In the genomic region with DNA sequence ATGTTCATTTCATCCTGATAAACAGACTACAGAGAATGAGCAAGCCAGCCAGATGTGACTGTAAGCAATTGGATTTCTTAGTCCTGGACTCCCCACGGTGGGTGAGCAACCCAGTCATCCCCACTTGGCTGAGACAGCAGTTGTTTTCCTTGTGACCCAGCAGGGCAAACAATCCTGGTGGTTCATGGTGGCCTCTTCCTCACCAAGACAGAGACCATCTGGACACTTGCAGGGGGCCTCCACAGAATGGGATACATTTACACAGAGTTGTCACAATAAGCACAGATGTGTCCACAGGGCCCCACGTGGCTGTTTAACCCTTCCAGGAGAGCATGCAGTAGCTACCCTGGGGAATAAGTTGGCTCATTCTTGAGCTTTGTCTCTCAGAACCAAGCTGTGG, we compare ENCODE assay signal across 20 mouse cellular contexts.
DNase-seq lines count a peak whose midpoint lies in the region; ATAC-seq and TF ChIP-seq lines count a peak whose summit lies in the region.
"Had no signal": no experiment of that assay in that cellular context is flagged by ENCODE, and none has a peak within 500 bp of the region (broad histone marks: within the 10 kb centered on the region; RNA-seq: fewer than 3 reads in every experiment).

No protein-coding gene starts in this region.

- no peak overlapping the region for H3K9ac ChIP-seq in embryonic facial prominence, embryonic 14.5 days (ENCODE audit: low read depth, low read length)
- no peak overlapping the region for H3K9ac ChIP-seq in kidney, embryonic 14.5 days (ENCODE audit: low read depth, low read length)
- no peak overlapping the region for H3K9ac ChIP-seq in lung, embryonic 15.5 days
- H3K9ac ChIP-seq: heart, embryonic 12.5 days; liver, embryonic 13.5 days had no signal

- ATAC-seq in embryonic facial prominence, embryonic 14.5 days (ENCODE audit: low read depth): no peak
- peak; percentile 85 for ATAC-seq in kidney, embryonic 14.5 days (ENCODE audit: low FRiP score, low TSS enrichment)
- ATAC-seq in lung, embryonic 15.5 days (ENCODE audit: borderline replicate concordance, extremely low read depth, low FRiP score, low TSS enrichment): 0 out of 2 replicates have a peak, but pooled peaks have one; percentile 52
- ATAC-seq: forebrain, embryonic 16.5 days; inflammation-experienced regulatory T-cells, adult 6 months had no signal

- WGBS in embryonic facial prominence, embryonic 14.5 days: 35% methylated on average over 2 of the region's 2 CpGs
- WGBS in embryonic facial prominence, embryonic 10.5 days: 44% methylated on average over 2 of the region's 2 CpGs
- 13% methylated on average over 2 of the region's 2 CpGs for WGBS in kidney, embryonic 14.5 days
- WGBS in lung, embryonic 15.5 days: 23% methylated on average over 2 of the region's 2 CpGs

- peak; percentile 16 for DNase-seq in embryonic facial prominence, embryonic 14.5 days (ENCODE audit: low spot score)
- DNase-seq in embryonic facial prominence, embryonic 10.5 days (ENCODE audit: low spot score): no peak
- DNase-seq in kidney, adult 11 months: no peak
- no peak for DNase-seq in lung, postnatal 10 days
- peak; percentile 32 for DNase-seq in brain, embryonic 14.5 days (ENCODE audit: low read depth)
- no peak for DNase-seq in urinary bladder, adult 2 months (ENCODE audit: low spot score)
- DNase-seq: adrenal gland, postnatal 10 days; cerebellum, adult 2 months; cerebellum, postnatal 25 days; gastrocnemius, postnatal 10 days; heart, postnatal 10 days; liver, embryonic 13.5 days; lung, adult 2 months; thymus, postnatal 14 days had no signal

- no peaks in the 10 kb centered on the region for H3K4me1 ChIP-seq in embryonic facial prominence, embryonic 14.5 days (ENCODE audit: control insufficient read depth, insufficient read depth, low read length)
- peaks cover 17% of the 10 kb centered on the region for H3K4me1 ChIP-seq in embryonic facial prominence, embryonic 10.5 days
- H3K4me1 ChIP-seq in kidney, embryonic 14.5 days (ENCODE audit: control insufficient read depth, insufficient read depth, low read length): peaks cover 14% of the 10 kb centered on the region; the same call in 1 of the 2 replicates
- H3K4me1 ChIP-seq in lung, embryonic 15.5 days: peaks cover 18% of the 10 kb centered on the region; the same call in 1 of the 2 replicates
- H3K4me1 ChIP-seq: megakaryocyte, embryonic 14.5 days had no signal

- no peaks in the 10 kb centered on the region for H3K9me3 ChIP-seq in embryonic facial prominence, embryonic 14.5 days (ENCODE audit: control insufficient read depth, low read length)
- no peaks in the 10 kb centered on the region for H3K9me3 ChIP-seq in embryonic facial prominence, embryonic 10.5 days
- H3K9me3 ChIP-seq in kidney, embryonic 14.5 days (ENCODE audit: control insufficient read depth, low read length): no peaks in the 10 kb centered on the region
- no peaks in the 10 kb centered on the region for H3K9me3 ChIP-seq in lung, embryonic 15.5 days
- H3K9me3 ChIP-seq: heart, embryonic 12.5 days; liver, embryonic 13.5 days; megakaryocyte, embryonic 14.5 days had no signal

- no peak for TF ChIP-seq POLR2A in brain, embryonic 14.5 days (IDR thresholded peaks at IDR 0.05; ENCODE audit: borderline replicate concordance, extremely low read depth, insufficient read depth, insufficient read length, poor library complexity, severe bottlenecking)

- H3K4me3 ChIP-seq in embryonic facial prominence, embryonic 14.5 days (ENCODE audit: low read depth, low read length): no peak overlapping the region
- H3K4me3 ChIP-seq in embryonic facial prominence, embryonic 10.5 days: no peak overlapping the region
- no peak overlapping the region for H3K4me3 ChIP-seq in kidney, embryonic 14.5 days (ENCODE audit: low read length)
- H3K4me3 ChIP-seq in lung, embryonic 15.5 days: no peak overlapping the region
- H3K4me3 ChIP-seq: heart, embryonic 12.5 days; liver, embryonic 13.5 days; megakaryocyte, embryonic 14.5 days had no signal

- no peaks in the 10 kb centered on the region for H3K27me3 ChIP-seq in embryonic facial prominence, embryonic 14.5 days (replicated peaks; ENCODE audit: control insufficient read depth, insufficient read depth, low read length)
- no peaks in the 10 kb centered on the region for H3K27me3 ChIP-seq in embryonic facial prominence, embryonic 10.5 days (replicated peaks; ENCODE audit: low read depth, poor library complexity, severe bottlenecking)
- H3K27me3 ChIP-seq in kidney, embryonic 14.5 days (ENCODE audit: control insufficient read depth, insufficient read depth, low read length): no peaks in the 10 kb centered on the region
- H3K27me3 ChIP-seq in lung, embryonic 15.5 days: no peaks in the 10 kb centered on the region
- H3K27me3 ChIP-seq: heart, embryonic 12.5 days; liver, embryonic 13.5 days had no signal

- no peak overlapping the region for H3K4me2 ChIP-seq in embryonic facial prominence, embryonic 14.5 days (ENCODE audit: low read depth, low read length)
- no peak overlapping the region for H3K4me2 ChIP-seq in kidney, embryonic 14.5 days (replicated peaks; ENCODE audit: low read depth, low read length)
- H3K4me2 ChIP-seq in lung, embryonic 15.5 days: no peak overlapping the region
- H3K4me2 ChIP-seq: heart, embryonic 12.5 days; liver, embryonic 13.5 days had no signal

- no peak overlapping the region for H3K27ac ChIP-seq in embryonic facial prominence, embryonic 14.5 days (replicated peaks; ENCODE audit: low read depth, low read length)
- no peak overlapping the region for H3K27ac ChIP-seq in embryonic facial prominence, embryonic 10.5 days (replicated peaks)
- H3K27ac ChIP-seq in kidney, embryonic 14.5 days (ENCODE audit: low read depth, low read length): no peak overlapping the region
- no peak overlapping the region for H3K27ac ChIP-seq in lung, embryonic 15.5 days
- H3K27ac ChIP-seq: liver, embryonic 13.5 days had no signal

- no peak for TF ChIP-seq CTCF in brain, embryonic 14.5 days (IDR thresholded peaks at IDR 0.05; ENCODE audit: borderline replicate concordance, extremely low read depth, insufficient read depth, insufficient read length)

- H3K36me3 ChIP-seq in embryonic facial prominence, embryonic 14.5 days (ENCODE audit: control insufficient read depth, insufficient read depth, low read length): no peaks in the 10 kb centered on the region
- no peaks in the 10 kb centered on the region for H3K36me3 ChIP-seq in embryonic facial prominence, embryonic 10.5 days (replicated peaks)
- H3K36me3 ChIP-seq in kidney, embryonic 14.5 days (ENCODE audit: control insufficient read depth, insufficient read depth, low read length): peaks cover 3% of the 10 kb centered on the region; the same call in 1 of the 2 replicates
- H3K36me3 ChIP-seq in lung, embryonic 15.5 days: no peaks in the 10 kb centered on the region
- H3K36me3 ChIP-seq: liver, embryonic 13.5 days had no signal

Comparison
In these comparisons a context has a peak if more than half of its experiments do, and no peak if none do; other contexts are left out.
1. DNase-seq: peak in embryonic facial prominence, embryonic 14.5 days (single experiment) and brain, embryonic 14.5 days (single experiment); none in embryonic facial prominence, embryonic 10.5 days (single experiment), kidney, adult 11 months (single experiment), lung, postnatal 10 days (single experiment) and urinary bladder, adult 2 months (single experiment).